Mouse (Mus musculus): ENCODE measurements at regions not wholly inside any gene's neighbourhood (a gene's known extent, or its start where the extent isn't known, plus 50 kb on each side); places are given as distances from the start of the nearest gene placed in this dataset.
A peak's percentile ranks its signal among the peaks of the same experiment; 100 is the strongest.

DNA sequence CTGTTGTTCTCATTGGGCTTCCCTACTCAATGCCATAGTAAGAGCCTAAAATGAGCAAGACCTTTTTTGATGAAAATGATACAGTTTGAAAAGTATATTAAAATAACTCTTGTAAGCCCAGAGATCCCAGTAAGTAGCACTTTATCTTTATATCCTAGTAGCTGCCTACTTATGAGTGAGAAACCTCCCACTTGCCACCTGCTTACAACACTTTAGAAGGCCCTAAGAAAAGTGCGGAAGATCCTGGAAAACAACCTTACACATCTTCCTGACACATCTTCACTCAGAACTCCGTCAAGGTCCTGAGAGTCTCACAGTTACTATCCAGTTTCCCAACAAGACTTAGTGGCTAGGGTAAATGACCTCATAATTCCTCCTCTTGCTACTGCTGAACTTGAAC, 759.0 kb upstream of the Ptprd start:
- peak in 1 of 2 experiments; percentile 14 for DNase-seq (ENCODE audit: low spot score in 2 of 2)

DNA sequence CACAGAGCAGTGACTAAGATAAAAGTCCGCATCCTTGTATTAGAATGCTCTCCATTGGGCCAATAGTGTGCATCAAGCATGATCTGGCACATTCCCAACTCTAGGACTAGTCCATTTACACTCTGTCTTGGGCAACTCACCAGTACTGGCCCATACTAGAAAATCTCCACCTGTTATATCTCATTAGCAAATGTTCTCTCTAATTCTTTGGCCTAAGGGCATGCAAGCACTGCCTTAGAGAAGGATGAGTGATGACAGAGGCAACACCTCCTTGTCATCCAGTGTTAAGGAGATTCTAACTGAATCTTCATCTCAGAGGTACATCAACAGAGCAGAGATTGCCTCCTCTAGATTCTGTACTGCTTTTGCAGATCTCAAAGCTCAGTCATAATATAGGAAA, 731.8 kb upstream of the Ptprd start:
- DNase-seq (ENCODE audit: low spot score in 2 of 2), result no peak

DNA sequence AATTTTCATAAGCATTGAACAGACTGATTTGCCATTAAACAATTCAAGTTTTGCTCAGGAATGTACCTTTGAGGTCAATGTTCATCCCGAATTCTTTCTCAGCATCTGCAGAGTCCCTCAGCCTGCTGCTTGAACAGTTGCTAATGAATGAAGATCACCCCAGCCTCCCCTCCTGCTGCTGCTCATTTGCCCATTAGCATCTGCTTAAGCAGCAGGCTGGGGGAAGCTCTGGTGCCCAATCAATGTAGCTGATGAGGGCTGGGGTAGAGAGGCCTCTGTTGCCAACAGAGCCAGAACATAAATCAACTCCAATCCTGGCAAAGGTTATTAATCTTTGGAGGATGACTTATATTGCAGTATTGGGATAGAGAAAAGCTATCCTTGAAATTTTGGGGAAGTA, 715.4 kb upstream of the Ptprd start:
- no peak for DNase-seq (ENCODE audit: low spot score in 2 of 2)

DNA sequence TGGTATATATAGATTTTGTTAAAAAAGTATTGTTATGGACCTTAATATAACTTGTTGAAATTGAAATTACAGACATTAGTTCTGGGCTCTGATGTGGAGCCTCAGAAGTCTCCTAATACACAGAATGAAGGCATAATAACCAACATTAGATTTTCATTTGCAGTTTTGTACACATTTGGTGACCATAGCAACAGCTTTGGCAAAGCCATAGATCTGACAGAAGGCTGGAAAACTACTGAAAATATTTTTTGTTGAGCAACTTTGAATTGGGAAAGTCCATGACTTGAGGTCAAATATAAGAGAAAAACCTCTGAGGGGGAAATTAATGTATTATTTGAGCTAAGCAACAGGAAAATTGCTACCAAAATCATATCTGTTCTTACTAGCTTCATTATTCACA, 712.3 kb upstream of the Ptprd start:
- DNase-seq (ENCODE audit: low spot score in 2 of 2), result peak in 1 of 2 experiments; percentile 6
